Mouse (Mus musculus) midbrain, embryonic 16.5 days (tissue): ENCODE results near the gene Oas2. TPM values are rescaled to one million over a fixed set of nuclear protein-coding genes. Genes with fewer than 3 reads are reported as not detected.
"Not testable (repeated sequence)": the region's sequence is repeated elsewhere in the genome, so short reads cannot be mapped to it uniquely, and the experiment has no call there.

Source experiments
- ATAC-seq: fragments of 200-750 bp; cut with Nextera tagmentation; 2 replicates; pipeline ENCODE4 v1.8.0; 2017; ENCODE audit warnings: moderate TSS enrichment
- H3K27ac ChIP-seq: fragments of 300-500 bp; sonication (generic); 2 replicates; pipeline ENCODE4 v1.5.1; 2014; ENCODE audit warnings: mild to moderate bottlenecking, low read length, mixed read lengths
- H3K27me3 ChIP-seq: fragments of 300-500 bp; sonication (generic); 2 replicates; pipeline ENCODE4 v1.6.1; 2014; ENCODE audit warnings: low read depth, low read length, mixed read lengths; ENCODE audit not compliant: control insufficient read depth, insufficient read depth
- H3K36me3 ChIP-seq: fragments of 300-500 bp; sonication (generic); 2 replicates; pipeline ENCODE4 v1.6.1; 2014; ENCODE audit warnings: mild to moderate bottlenecking, low read length, moderate library complexity, mixed read lengths; ENCODE audit not compliant: control insufficient read depth, insufficient read depth
- H3K4me1 ChIP-seq: fragments of 300-500 bp; sonication (generic); 2 replicates; pipeline ENCODE4 v1.6.1; 2014; ENCODE audit warnings: mild to moderate bottlenecking, low read length, mixed read lengths; ENCODE audit not compliant: control insufficient read depth, insufficient read depth
- H3K4me2 ChIP-seq: fragments of 300-500 bp; sonication (generic); 2 replicates; pipeline ENCODE4 v1.6.1; 2014; ENCODE audit warnings: mild to moderate bottlenecking, low read length, mixed read lengths
- H3K4me3 ChIP-seq: fragments of 300-500 bp; sonication (generic); 2 replicates; pipeline ENCODE4 v1.5.1; 2014; ENCODE audit warnings: low read depth, mild to moderate bottlenecking, low read length, moderate library complexity, mixed read lengths
- H3K9ac ChIP-seq: fragments of 300-500 bp; sonication (generic); 2 replicates; pipeline ENCODE4 v1.6.1; 2014; ENCODE audit warnings: low read depth, low read length, mixed read lengths
- H3K9me3 ChIP-seq: fragments of 300-500 bp; sonication (generic); replicated peaks from 2 replicates; pipeline ENCODE4 v1.6.1; 2014; ENCODE audit warnings: mild to moderate bottlenecking, low read length, mixed read lengths; ENCODE audit not compliant: control insufficient read depth, poor library complexity, severe bottlenecking
- WGBS: fragments of 180-500 bp; shearing (Covaris S2); extraction: QIAGEN DNeasy Blood & Tissue Kit; methylation state at CpG from one replicate; pipeline ENCODE4 v1.1.7; 2014; 5-methylcytosine and 5-hydroxymethylcytosine counted together
- polyA plus RNA-seq: library from polyadenylated mRNA; unstranded; fragments of >200 nt; fragmentation: Nextera tagmentation; extraction: Ambion mirVana; gene quantifications from 2 replicates; pipeline ENCODE4 v1.2.1, GENCODE M21; 2015

Oas2 gene
- 0.14 and 0.26 TPM in 2 replicates for polyA plus RNA-seq

DNA sequence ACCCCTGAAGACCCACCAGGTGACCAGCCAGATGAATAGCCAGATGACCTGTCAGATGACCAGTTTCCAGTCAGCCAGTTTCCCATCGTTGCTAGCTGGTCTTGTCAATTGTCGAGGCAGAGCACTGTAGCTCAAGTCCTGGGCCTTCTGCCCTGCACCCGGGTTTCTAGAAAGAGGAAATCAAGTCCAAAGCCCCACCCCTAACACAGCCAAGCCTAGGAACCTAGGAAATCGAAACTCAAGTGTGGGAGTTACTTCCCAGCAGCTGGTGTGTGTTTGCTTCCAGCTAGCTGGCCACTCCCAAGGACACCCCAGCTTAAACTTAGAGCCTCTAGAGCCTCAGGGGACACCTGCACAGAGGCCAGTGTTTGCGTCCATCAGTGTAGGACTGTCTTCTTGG lies at the start of gene Oas2:
Gene Oas2 (minus strand): TSS at position 166 of the 400 bp plus-strand sequence.
- Histone ChIP-seq H3K36me3 (no peaks in the 10 kb centered on the region), H3K27me3 (no peaks in the 10 kb centered on the region), H3K9ac (no peak within 1 kb of the TSS), H3K4me3 (no peak within 1 kb of the TSS), H3K9me3 (no peaks in the 10 kb centered on the region), H3K4me1 (peaks cover 3% of the 10 kb centered on the region; the same call in 1 of the 2 replicates), H3K27ac (no peak within 1 kb of the TSS), H3K4me2 (no peak within 1 kb of the TSS)
- ATAC-seq: no peak
- 68% methylated on average over 5 of the region's 5 CpGs for WGBS

GRCm38 (mm10) chr5:120798943-120799342 lies 49.3 kb upstream of the Oas2 start:
- not testable (repeated sequence) for H3K4me1 ChIP-seq, H3K27ac ChIP-seq, H3K9ac ChIP-seq, H3K9me3 ChIP-seq, H3K4me3 ChIP-seq, H3K4me2 ChIP-seq, ATAC-seq, H3K27me3 ChIP-seq, H3K36me3 ChIP-seq
- WGBS: 64% methylated on average over 2 of the region's 2 CpGs

- H3K9ac ChIP-seq, H3K4me2 ChIP-seq, H3K27ac ChIP-seq, ATAC-seq, H3K27me3 ChIP-seq, H3K36me3 ChIP-seq, H3K9me3 ChIP-seq, H3K4me1 ChIP-seq, H3K4me3 ChIP-seq: not testable (repeated sequence)
- WGBS: 83% methylated on average over 5 of the region's 5 CpGs
Observed at GRCm38 (mm10) chr5:120798147-120798546, 48.5 kb upstream of the Oas2 start.

- not testable (repeated sequence) for H3K27ac ChIP-seq, H3K4me1 ChIP-seq, H3K4me2 ChIP-seq, H3K9ac ChIP-seq, H3K36me3 ChIP-seq, H3K4me3 ChIP-seq, H3K27me3 ChIP-seq, ATAC-seq, H3K9me3 ChIP-seq
- 52% methylated on average over 7 of the region's 9 CpGs for WGBS
Observed at GRCm38 (mm10) chr5:120795480-120796034, 45.9 kb upstream of the Oas2 start, which contains the start of gene Oas1e. Oas1e (minus strand) TSS chr5:120795530.

- H3K4me1 ChIP-seq: no peaks in the 10 kb centered on the region
- no peak overlapping the region for H3K4me3 ChIP-seq
- no peaks in the 10 kb centered on the region for H3K9me3 ChIP-seq
- no peaks in the 10 kb centered on the region for H3K36me3 ChIP-seq
- 26% methylated on average over 2 of the region's 2 CpGs for WGBS
- no peak overlapping the region for H3K9ac ChIP-seq
- H3K27ac ChIP-seq: no peak overlapping the region
- H3K4me2 ChIP-seq: no peak overlapping the region
- ATAC-seq: no peak
- no peaks in the 10 kb centered on the region for H3K27me3 ChIP-seq
Observed at GRCm38 (mm10) chr5:120793043-120793442, 43.4 kb upstream of the Oas2 start.

DNA sequence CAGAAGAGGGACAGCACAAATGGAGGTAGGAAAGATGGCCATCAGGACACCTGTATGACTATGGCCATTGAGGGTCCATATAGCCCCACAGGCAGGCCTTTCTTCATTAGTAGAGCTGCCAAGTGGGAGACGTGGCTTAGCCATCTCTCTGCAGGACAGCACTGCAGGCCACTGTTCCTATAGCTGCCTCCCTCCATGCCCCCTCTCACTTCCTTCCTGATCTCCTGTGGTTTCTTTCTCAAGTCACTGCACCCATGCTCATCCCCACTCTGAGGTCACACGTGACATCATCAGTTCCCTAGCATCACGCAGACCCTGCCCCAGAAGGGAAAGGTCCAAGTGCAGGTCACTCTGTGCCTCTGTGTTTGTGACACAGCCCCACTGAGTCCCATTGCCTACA lies 37.4 kb upstream of the Oas2 start:
- ATAC-seq: no peak
- no peak overlapping the region for H3K4me3 ChIP-seq
- H3K4me2 ChIP-seq: no peak overlapping the region
- no peaks in the 10 kb centered on the region for H3K36me3 ChIP-seq
- no peaks in the 10 kb centered on the region for H3K9me3 ChIP-seq
- H3K27me3 ChIP-seq: no peaks in the 10 kb centered on the region
- H3K4me1 ChIP-seq: no peaks in the 10 kb centered on the region
- no peak overlapping the region for H3K27ac ChIP-seq
- 56% methylated on average over 3 of the region's 3 CpGs for WGBS
- H3K9ac ChIP-seq: no peak overlapping the region

GRCm38 (mm10) chr5:120782446-120782845 lies 32.8 kb upstream of the Oas2 start:
- Histone ChIP-seq H3K4me1 (no peaks in the 10 kb centered on the region), H3K4me2 (no peak overlapping the region), H3K9ac (no peak overlapping the region), H3K27me3 (no peaks in the 10 kb centered on the region), H3K27ac (no peak overlapping the region), H3K9me3 (no peaks in the 10 kb centered on the region), H3K4me3 (no peak overlapping the region), H3K36me3 (no peaks in the 10 kb centered on the region)
- 76% methylated on average over 2 of the region's 2 CpGs for WGBS
- ATAC-seq: no peak

GRCm38 (mm10) chr5:120781646-120782045 lies 32.0 kb upstream of the Oas2 start:
- no peak overlapping the region for H3K27ac ChIP-seq
- no peak overlapping the region for H3K4me3 ChIP-seq
- no peak for ATAC-seq
- H3K4me2 ChIP-seq: no peak overlapping the region
- no peaks in the 10 kb centered on the region for H3K27me3 ChIP-seq
- H3K9ac ChIP-seq: no peak overlapping the region
- H3K36me3 ChIP-seq: no peaks in the 10 kb centered on the region
- no peaks in the 10 kb centered on the region for H3K9me3 ChIP-seq
- WGBS: 89% methylated on average over 1 of the region's 1 CpGs
- H3K4me1 ChIP-seq: no peaks in the 10 kb centered on the region

DNA sequence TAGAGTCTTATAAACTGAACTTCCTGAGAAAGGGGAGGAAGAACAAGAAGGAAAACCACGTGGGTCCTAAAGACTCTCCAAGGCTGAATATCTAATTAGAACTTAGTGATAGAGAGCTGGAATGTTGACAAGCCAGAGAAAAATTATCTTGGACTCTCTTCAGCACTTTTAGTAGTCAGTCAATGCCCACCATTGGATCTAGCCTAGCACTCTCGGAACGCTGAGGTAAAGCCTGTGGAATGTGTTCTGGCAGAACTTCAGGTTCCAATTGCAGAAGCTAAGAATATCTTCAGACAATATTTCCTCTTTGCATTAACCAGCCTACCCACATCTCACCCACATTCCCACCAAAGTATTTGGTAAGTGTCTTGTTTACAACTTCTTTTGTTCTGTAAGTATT lies 30.3 kb upstream of the Oas2 start:
- Histone ChIP-seq H3K4me2 (no peak overlapping the region), H3K9me3 (no peaks in the 10 kb centered on the region), H3K9ac (no peak overlapping the region), H3K27me3 (no peaks in the 10 kb centered on the region), H3K36me3 (no peaks in the 10 kb centered on the region), H3K4me1 (no peaks in the 10 kb centered on the region), H3K27ac (no peak overlapping the region), H3K4me3 (no peak overlapping the region)
- ATAC-seq: no peak
- WGBS: 65% methylated on average over 3 of the region's 3 CpGs
